Mouse (Mus musculus): Measurements from ENCODE around the gene Cfap73. TPM values are rescaled to one million over a fixed set of nuclear protein-coding genes. Genes with fewer than 3 reads are reported as not detected.

Gene Cfap73
- total and polyA plus RNA-seq, 3 experiments: 0.25 TPM; not detected in 2

DNA sequence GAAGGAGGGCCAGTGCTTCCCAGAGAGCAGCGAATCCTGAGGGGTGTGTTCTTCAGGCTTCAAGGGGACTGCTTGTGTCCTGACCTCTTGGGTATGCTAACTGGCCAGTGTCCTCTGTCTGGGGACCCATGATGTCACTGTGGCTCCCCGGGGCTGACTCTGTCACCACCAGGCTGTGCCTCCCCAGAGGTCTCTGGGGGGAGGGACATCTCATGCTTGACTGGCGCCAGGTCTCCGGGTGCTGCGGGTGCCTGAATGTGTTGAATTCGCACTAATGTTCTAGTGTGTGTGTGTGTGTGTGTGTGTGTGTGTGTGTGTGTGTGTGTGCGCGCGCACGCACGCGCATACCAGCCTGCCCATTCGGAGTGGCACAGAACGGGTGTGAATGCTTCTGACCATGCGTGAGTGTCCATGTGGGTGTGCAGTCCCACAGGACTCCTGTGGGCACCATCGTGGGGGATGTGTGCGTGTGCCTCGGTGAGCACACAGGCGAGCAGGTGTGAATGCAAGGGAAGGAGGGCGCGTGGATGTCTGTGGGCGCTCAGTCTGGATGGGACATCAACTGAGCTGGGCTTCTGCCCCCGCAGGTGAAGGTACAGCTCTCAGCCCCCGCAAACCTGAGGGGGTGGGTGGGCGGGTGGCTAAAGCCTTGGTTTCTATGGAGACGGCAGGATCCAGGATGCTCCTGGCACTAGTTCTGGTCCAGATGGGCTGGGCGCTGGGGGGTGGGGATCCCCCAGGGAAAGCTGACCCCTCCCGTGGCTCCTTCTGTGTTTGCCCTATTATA lies 19.1 kb upstream of the Cfap73 start:
- DNase-seq (ENCODE audit: low read depth, low spot score): no peak
- H3K9me3 ChIP-seq (replicated peaks; ENCODE audit: insufficient read depth, low read length): no peaks in the 10 kb centered on the region
- H3K27me3 ChIP-seq (ENCODE audit: control insufficient read depth in 1 of 2, insufficient read depth in 2 of 2, low read length in 2 of 2): no peaks in the 10 kb centered on the region
- H3K27ac ChIP-seq (ENCODE audit: control insufficient read depth, low read depth, low read length): no peak overlapping the region
- no peak overlapping the region for H3K4me3 ChIP-seq (ENCODE audit: control insufficient read depth in 1 of 2, insufficient read depth in 1 of 2, low read depth in 2 of 2, low read length in 2 of 2)
- TF ChIP-seq GATA1 (IDR thresholded peaks at IDR 0.05; ENCODE audit: low read depth, low read length) (no peak), EP300 (IDR thresholded peaks at IDR 0.05; ENCODE audit: low read depth in 1 of 2, low read length in 2 of 2) (no peak), CHD2 (IDR thresholded peaks at IDR 0.05; ENCODE audit: low read length) (no peak), RCOR1 (IDR thresholded peaks at IDR 0.05; ENCODE audit: low read depth, low read length) (no peak), JUND (IDR thresholded peaks at IDR 0.05; ENCODE audit: low read depth, low read length) (no peak), CHD1 (IDR thresholded peaks at IDR 0.05; ENCODE audit: low read depth, low read length) (no peak), MXI1 (IDR thresholded peaks at IDR 0.05; ENCODE audit: low read depth, low read length) (no peak), CTCF (IDR thresholded peaks at IDR 0.05 in 2 of 3, conservative IDR thresholded peaks at IDR 0.05 in 1 of 3; ENCODE audit: control insufficient read depth in 1 of 3, insufficient read depth in 1 of 3, low read depth in 2 of 3, low read length in 3 of 3, poor library complexity in 1 of 3, severe bottlenecking in 1 of 3) (no peak), HCFC1 (IDR thresholded peaks at IDR 0.05; ENCODE audit: low read depth, low read length) (no peak), KAT2A (conservative IDR thresholded peaks at IDR 0.05; ENCODE audit: low read depth, low read length) (no peak), ZC3H11A (IDR thresholded peaks at IDR 0.05; ENCODE audit: low read depth, low read length) (no peak), SMC3 (IDR thresholded peaks at IDR 0.05; ENCODE audit: low read depth, low read length) (no peak), MYB (IDR thresholded peaks at IDR 0.05; ENCODE audit: low read depth, low read length) (no peak), GABPA (IDR thresholded peaks at IDR 0.05; ENCODE audit: low read depth, low read length) (no peak)
- peaks cover 0 to 5% of the 10 kb centered on the region in 2 experiments; a peak in 1 of 4 replicates for H3K36me3 ChIP-seq (ENCODE audit: control insufficient read depth in 1 of 2, insufficient read depth in 2 of 2, low read length in 2 of 2)
- H3K4me1 ChIP-seq (ENCODE audit: control insufficient read depth in 1 of 2, insufficient read depth in 2 of 2, low read length in 2 of 2): peaks cover 0 to 8% of the 10 kb centered on the region in 2 experiments; a peak in 3 of 4 replicates
- H3K9ac ChIP-seq (ENCODE audit: control insufficient read depth, low read depth, low read length, poor library complexity, severe bottlenecking): no peak overlapping the region
- H3K79me2 ChIP-seq (ENCODE audit: control insufficient read depth, insufficient read depth, low read length, poor library complexity): no peaks in the 10 kb centered on the region

DNA sequence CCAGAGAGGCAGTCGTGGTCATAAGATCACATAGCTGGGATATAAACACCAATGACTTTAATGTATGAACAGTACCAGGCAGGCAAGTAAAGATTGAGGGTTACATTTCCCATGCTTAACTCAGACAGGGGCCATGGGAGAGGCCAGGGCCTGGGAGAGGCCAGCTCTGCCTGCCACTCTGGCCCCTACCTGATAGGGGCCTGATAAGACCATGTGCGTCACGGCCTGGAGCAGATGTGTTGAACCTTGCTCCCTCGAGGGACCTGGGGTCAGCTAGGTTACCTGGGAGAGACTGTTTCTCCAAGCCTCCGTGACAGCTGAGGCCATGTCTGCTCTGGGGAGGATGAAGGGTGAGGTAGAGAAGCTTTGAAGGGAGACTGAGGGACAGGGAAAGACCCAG lies 17.2 kb upstream of the Cfap73 start:
- H3K4me1 ChIP-seq (ENCODE audit: control insufficient read depth in 1 of 2, insufficient read depth in 2 of 2, low read length in 2 of 2): peaks cover 0 to 13% of the 10 kb centered on the region in 2 experiments; a peak in 3 of 4 replicates
- H3K79me2 ChIP-seq (ENCODE audit: control insufficient read depth, insufficient read depth, low read length, poor library complexity): no peaks in the 10 kb centered on the region
- no peak overlapping the region for H3K27ac ChIP-seq (ENCODE audit: control insufficient read depth, low read depth, low read length)
- no peaks in the 10 kb centered on the region for H3K27me3 ChIP-seq (ENCODE audit: control insufficient read depth in 1 of 2, insufficient read depth in 2 of 2, low read length in 2 of 2)
- no peak for TF ChIP-seq CHD1 (IDR thresholded peaks at IDR 0.05; ENCODE audit: low read depth, low read length)
- no peak for TF ChIP-seq MAX (IDR thresholded peaks at IDR 0.05; ENCODE audit: low read length)
- TF ChIP-seq CTCF (IDR thresholded peaks at IDR 0.05 in 2 of 3, conservative IDR thresholded peaks at IDR 0.05 in 1 of 3; ENCODE audit: control insufficient read depth in 1 of 3, insufficient read depth in 1 of 3, low read depth in 2 of 3, low read length in 3 of 3, poor library complexity in 1 of 3, severe bottlenecking in 1 of 3): no peak
- no peak for TF ChIP-seq ZC3H11A (IDR thresholded peaks at IDR 0.05; ENCODE audit: low read depth, low read length)
- H3K36me3 ChIP-seq (ENCODE audit: control insufficient read depth in 1 of 2, insufficient read depth in 2 of 2, low read length in 2 of 2): peaks cover 0 to 7% of the 10 kb centered on the region in 2 experiments; a peak in 1 of 4 replicates
- no peak overlapping the region for H3K9ac ChIP-seq (ENCODE audit: control insufficient read depth, low read depth, low read length, poor library complexity, severe bottlenecking)
- no peak overlapping the region for H3K4me3 ChIP-seq (ENCODE audit: control insufficient read depth in 1 of 2, insufficient read depth in 1 of 2, low read depth in 2 of 2, low read length in 2 of 2)
- no peak for DNase-seq (ENCODE audit: low read depth, low spot score)
- no peaks in the 10 kb centered on the region for H3K9me3 ChIP-seq (replicated peaks; ENCODE audit: insufficient read depth, low read length)

Measured in MEL (cell line).